Mouse (Mus musculus): ENCODE measurements at regions not wholly inside any gene's neighbourhood (a gene's known extent, or its start where the extent isn't known, plus 50 kb on each side); places are given as distances from the start of the nearest gene placed in this dataset.

DNA sequence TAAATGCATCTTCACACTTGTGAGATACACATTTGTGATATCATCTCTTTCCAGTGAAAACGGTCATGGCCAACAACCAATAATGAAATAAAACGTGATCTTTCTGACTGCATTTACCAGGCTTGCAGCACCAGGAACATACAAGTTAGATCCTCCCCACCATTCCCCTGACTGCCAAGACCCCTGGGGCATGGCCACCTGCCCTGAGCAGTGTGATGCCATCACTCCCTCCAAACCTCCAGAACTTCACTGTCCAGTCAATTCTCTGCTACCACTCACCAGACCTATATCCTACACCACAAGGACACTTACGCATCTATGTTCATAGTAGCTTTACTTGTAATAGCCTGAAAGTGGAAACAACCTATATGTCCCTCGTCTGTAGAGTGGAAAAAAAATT is 785.3 kb upstream of the Cited2 start:
- H3K36me3 ChIP-seq, result no peaks in the 10 kb centered on the region
- ATAC-seq (ENCODE audit: extremely low read depth, insufficient number of reproducible peaks, low FRiP score, low TSS enrichment), result no peak
- no peak overlapping the region for H3K4me3 ChIP-seq
- 0 out of 2 replicates have a peak, but pooled peaks cover 4% of the 10 kb centered on the region for H3K9me3 ChIP-seq
- H3K27me3 ChIP-seq (replicated peaks), result no peaks in the 10 kb centered on the region
- WGBS, result 79% methylated on average over 4 of the region's 4 CpGs
- H3K27ac ChIP-seq (replicated peaks), result no peak overlapping the region
- H3K4me2 ChIP-seq, result no peak overlapping the region
- H3K9ac ChIP-seq, result no peak overlapping the region
- H3K4me1 ChIP-seq, result no peaks in the 10 kb centered on the region

DNA sequence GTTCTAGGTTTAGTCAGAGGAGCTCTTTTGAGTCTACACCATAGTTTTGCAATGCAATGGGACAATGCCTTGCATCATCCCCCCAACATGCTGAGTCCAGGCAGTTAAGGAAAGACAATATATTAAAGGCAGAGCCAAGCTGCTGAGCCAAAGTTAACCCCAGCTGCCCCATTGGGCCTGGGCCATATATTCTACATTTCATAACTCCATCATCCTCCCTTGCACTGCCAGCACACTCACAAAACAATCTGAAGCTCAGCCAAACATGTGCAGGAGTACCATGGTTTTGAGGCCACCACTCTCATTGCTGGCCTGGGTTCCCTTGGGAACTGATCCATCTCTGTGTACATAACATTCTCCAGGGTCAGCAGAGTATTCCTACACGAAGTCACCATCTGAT is 771.4 kb upstream of the Cited2 start:
- H3K9me3 ChIP-seq, result no peaks in the 10 kb centered on the region
- H3K36me3 ChIP-seq, result no peaks in the 10 kb centered on the region
- H3K9ac ChIP-seq, result no peak overlapping the region
- H3K4me1 ChIP-seq, result no peaks in the 10 kb centered on the region
- no peak overlapping the region for H3K4me2 ChIP-seq
- 30% methylated on average over 1 of the region's 1 CpGs for WGBS
- no peak for ATAC-seq (ENCODE audit: extremely low read depth, insufficient number of reproducible peaks, low FRiP score, low TSS enrichment)
- H3K27ac ChIP-seq (replicated peaks), result no peak overlapping the region
- H3K27me3 ChIP-seq (replicated peaks), result no peaks in the 10 kb centered on the region
- H3K4me3 ChIP-seq, result no peak overlapping the region

DNA sequence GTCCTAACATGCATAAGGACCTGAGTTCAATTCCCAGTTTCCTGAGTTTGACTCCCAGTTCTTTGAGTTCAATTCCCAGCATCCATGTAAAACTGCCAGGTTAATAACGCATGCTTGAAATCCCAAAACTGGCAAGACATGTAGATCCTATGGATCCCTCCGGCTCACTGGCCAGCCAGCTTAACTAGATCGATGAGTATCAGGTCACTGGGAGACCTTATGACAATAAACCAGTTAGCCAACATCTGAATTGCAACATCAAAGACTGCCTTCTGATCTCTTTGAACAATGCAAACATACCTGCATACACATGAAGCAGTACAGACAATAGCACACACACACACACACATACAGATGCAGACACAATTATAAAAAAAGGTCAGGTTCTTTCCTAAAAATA is 762.0 kb upstream of the Cited2 start:
- Histone ChIP-seq H3K36me3 (no peaks in the 10 kb centered on the region), H3K9ac (no peak overlapping the region), H3K4me3 (no peak overlapping the region), H3K27me3 (replicated peaks) (no peaks in the 10 kb centered on the region), H3K4me1 (0 out of 2 replicates have a peak, but pooled peaks cover 2% of the 10 kb centered on the region), H3K4me2 (no peak overlapping the region), H3K9me3 (no peaks in the 10 kb centered on the region), H3K27ac (replicated peaks) (no peak overlapping the region)
- WGBS, result 89% methylated on average over 3 of the region's 3 CpGs
- ATAC-seq (ENCODE audit: extremely low read depth, insufficient number of reproducible peaks, low FRiP score, low TSS enrichment), result no peak

DNA sequence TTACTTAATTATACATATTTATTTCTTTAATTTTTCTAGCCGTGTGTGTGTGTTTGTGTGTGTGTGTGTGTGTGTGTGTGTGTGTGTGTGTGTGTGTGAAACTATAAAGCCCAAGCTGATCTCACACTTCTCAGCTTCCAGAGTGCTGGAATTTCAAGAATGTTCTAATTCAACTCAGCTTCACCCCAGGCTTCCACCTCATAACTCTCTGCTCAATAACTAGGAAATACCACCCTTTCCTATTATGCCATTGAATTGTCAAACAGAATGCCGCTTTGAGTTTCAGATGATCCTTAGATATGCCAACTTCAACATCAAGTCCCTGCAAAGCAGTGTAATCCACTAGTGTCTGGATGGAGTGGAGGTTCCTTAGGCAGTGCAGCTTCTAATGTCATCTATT is 760.6 kb upstream of the Cited2 start:
- no peak for ATAC-seq (ENCODE audit: extremely low read depth, insufficient number of reproducible peaks, low FRiP score, low TSS enrichment)
- H3K36me3 ChIP-seq, result no peaks in the 10 kb centered on the region
- 0 out of 2 replicates have a peak, but pooled peaks cover 2% of the 10 kb centered on the region for H3K4me1 ChIP-seq
- no peaks in the 10 kb centered on the region for H3K9me3 ChIP-seq
- H3K4me2 ChIP-seq, result no peak overlapping the region
- H3K27me3 ChIP-seq (replicated peaks), result no peaks in the 10 kb centered on the region
- no peak overlapping the region for H3K4me3 ChIP-seq
- no peak overlapping the region for H3K27ac ChIP-seq (replicated peaks)
- no peak overlapping the region for H3K9ac ChIP-seq
- WGBS, result 48% methylated on average over 2 of the region's 2 CpGs

DNA sequence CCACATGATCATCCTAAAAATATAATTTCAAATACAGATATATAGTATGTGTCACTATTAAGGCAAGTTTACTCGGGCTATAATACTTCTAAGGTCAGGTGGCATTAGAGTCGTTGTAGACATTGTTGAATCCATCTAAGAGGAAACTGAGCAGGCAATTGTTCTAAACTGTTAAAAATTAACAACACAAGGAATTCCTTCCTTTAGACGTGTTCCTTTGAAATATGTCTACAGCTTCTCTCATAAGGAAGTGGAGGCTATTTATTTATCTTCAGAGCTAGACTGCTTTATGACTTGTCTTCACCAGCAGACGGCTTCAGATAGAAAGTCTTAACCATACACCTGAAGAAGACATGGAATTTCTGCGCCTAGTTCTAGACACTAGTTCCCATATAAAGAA is 744.2 kb upstream of the Cited2 start:
- Histone ChIP-seq H3K27ac (replicated peaks) (no peak overlapping the region), H3K4me3 (no peak overlapping the region), H3K9me3 (peaks cover 1% of the 10 kb centered on the region; the same call in 1 of the 2 replicates), H3K4me2 (no peak overlapping the region), H3K4me1 (no peaks in the 10 kb centered on the region), H3K9ac (no peak overlapping the region), H3K27me3 (replicated peaks) (no peaks in the 10 kb centered on the region), H3K36me3 (no peaks in the 10 kb centered on the region)
- WGBS, result 75% methylated on average over 5 of the region's 5 CpGs
- ATAC-seq (ENCODE audit: extremely low read depth, insufficient number of reproducible peaks, low FRiP score, low TSS enrichment), result no peak

DNA sequence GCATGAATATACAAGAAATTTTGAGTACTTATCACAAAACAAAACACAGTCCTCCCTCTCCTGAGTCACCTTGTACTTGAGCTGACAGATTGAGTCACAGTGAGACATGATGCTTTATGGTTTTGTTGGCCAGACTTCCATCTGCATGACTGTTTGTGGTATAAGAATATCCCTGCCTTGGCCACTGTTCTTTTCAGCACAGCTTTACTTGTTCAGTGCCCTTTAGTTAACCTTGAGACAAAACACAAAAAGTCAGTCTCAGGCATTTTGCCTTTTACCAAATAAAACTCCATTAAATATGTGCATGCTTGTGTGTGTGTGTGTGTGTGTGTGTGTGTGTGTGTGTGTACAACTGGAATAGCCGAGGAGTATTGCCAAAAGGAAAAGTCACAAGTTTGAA is 732.8 kb upstream of the Cited2 start:
- Histone ChIP-seq H3K27ac (replicated peaks) (peak overlapping the region; percentile 46), H3K36me3 (no peaks in the 10 kb centered on the region), H3K27me3 (replicated peaks) (no peaks in the 10 kb centered on the region), H3K4me1 (peaks cover 24% of the 10 kb centered on the region), H3K9ac (no peak overlapping the region), H3K4me2 (no peak overlapping the region), H3K9me3 (no peaks in the 10 kb centered on the region), H3K4me3 (no peak overlapping the region)
- no peak for ATAC-seq (ENCODE audit: extremely low read depth, insufficient number of reproducible peaks, low FRiP score, low TSS enrichment)
- WGBS, result 53% methylated on average over 1 of the region's 1 CpGs

DNA sequence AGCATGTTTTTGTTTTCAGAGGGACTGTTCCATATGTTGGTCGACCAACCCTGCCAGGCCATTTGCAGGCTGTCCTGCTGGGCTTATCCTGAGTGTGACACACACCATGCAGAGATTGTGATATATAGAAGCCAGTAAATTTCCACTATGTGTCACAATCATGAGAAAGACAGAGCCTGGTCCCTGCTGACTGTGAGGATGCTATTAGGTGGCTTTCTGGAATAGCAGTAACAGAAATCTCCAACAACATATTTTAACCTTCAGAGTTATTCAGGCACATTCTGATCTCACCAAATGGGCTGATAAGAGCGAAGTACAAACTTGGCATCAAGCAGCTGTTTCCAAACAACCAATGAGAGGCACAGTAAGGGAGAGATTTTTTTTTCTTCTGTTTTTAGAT is 729.2 kb upstream of the Cited2 start:
- Histone ChIP-seq H3K27ac (replicated peaks) (peak overlapping the region; percentile 75), H3K9ac (no peak overlapping the region), H3K4me1 (peaks cover 24% of the 10 kb centered on the region), H3K4me3 (no peak overlapping the region), H3K27me3 (replicated peaks) (no peaks in the 10 kb centered on the region), H3K9me3 (no peaks in the 10 kb centered on the region), H3K4me2 (no peak overlapping the region), H3K36me3 (no peaks in the 10 kb centered on the region)
- 14% methylated on average over 2 of the region's 2 CpGs for WGBS
- no peak for ATAC-seq (ENCODE audit: extremely low read depth, insufficient number of reproducible peaks, low FRiP score, low TSS enrichment)

DNA sequence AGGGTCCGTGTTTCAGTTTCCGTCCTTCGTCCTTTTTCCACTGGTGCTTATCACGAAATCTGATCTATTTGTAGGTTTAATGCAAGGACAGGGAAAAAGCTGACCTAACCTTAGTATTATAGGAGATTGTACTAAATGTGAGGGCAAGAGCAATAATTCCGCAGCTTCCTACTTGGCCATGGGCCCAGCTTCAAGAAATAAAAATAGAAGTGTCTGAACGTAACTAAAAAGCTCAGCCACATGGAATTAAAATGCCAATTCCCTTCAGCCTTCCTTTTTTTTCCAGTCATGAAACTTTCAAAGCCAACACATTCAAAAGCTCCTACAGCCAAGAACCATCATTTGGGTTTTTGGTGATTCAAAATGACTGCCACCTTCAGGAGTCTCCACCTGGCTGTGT is 728.5 kb upstream of the Cited2 start:
- Histone ChIP-seq H3K27ac (replicated peaks) (peak overlapping the region; percentile 75), H3K9me3 (no peaks in the 10 kb centered on the region), H3K4me3 (no peak overlapping the region), H3K36me3 (no peaks in the 10 kb centered on the region), H3K4me2 (0 out of 2 replicates have a peak overlapping the region, but pooled peaks have one; percentile 18), H3K9ac (no peak overlapping the region), H3K4me1 (peaks cover 24% of the 10 kb centered on the region), H3K27me3 (replicated peaks) (no peaks in the 10 kb centered on the region)
- no peak for ATAC-seq (ENCODE audit: extremely low read depth, insufficient number of reproducible peaks, low FRiP score, low TSS enrichment)
- WGBS, result 45% methylated on average over 6 of the region's 6 CpGs

DNA sequence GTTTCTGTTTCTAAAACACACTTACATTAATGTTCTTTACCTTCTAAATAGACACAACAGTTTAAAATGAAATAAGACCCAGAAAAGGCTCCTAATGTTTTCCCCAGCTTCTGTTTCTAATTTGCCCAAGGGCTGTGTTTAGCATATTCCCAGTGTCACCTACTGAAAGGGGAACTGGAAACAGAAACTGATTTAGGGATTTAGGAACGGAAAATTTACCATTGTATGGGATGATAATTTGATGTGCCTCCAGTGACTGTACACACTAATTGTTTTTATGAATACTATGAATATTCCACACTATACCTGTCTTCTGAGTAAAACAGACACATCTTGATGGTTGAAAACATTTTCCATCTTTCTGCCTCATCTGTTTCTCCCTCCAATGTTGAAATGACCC is 728.0 kb upstream of the Cited2 start:
- Histone ChIP-seq H3K36me3 (no peaks in the 10 kb centered on the region), H3K27me3 (replicated peaks) (no peaks in the 10 kb centered on the region), H3K4me3 (no peak overlapping the region), H3K4me1 (peaks cover 24% of the 10 kb centered on the region), H3K9me3 (no peaks in the 10 kb centered on the region), H3K4me2 (no peak overlapping the region), H3K27ac (replicated peaks) (peak overlapping the region; percentile 75), H3K9ac (no peak overlapping the region)
- 74% methylated on average over 1 of the region's 1 CpGs for WGBS
- ATAC-seq (ENCODE audit: extremely low read depth, insufficient number of reproducible peaks, low FRiP score, low TSS enrichment), result no peak

DNA sequence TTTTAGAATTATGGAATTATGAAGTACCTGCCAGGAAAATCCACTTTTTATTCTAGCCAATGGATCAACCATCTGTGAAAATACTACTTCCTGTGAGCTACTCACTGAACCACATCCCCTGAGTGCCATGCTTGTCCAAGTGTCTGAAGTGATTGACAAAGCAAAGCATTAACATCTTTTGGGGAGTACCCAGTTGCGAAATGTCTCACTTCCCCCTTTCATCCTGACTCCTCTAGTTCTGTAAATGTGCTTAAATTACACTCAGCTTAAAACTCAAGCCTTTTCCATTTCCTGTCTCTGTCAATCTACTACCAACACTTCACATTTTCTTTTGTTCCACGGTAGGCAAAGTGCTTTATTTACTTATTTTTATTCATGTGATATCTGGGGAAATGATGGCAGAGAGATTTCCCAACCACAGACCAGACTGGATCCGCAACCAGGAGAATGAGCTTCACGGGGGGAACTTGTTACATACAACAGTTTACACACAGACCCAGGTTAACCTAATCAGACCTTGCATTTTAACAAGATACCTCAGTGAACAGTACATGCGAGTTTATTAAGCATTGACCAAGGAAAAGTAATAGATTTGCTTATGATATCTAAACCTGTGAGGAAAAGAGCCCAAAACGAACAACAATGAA is 726.1 kb upstream of the Cited2 start:
- 75% methylated on average over 6 of the region's 6 CpGs for WGBS
- no peak overlapping the region for H3K27ac ChIP-seq (replicated peaks)
- no peaks in the 10 kb centered on the region for H3K36me3 ChIP-seq
- H3K4me2 ChIP-seq, result no peak overlapping the region
- ATAC-seq (ENCODE audit: extremely low read depth, insufficient number of reproducible peaks, low FRiP score, low TSS enrichment), result no peak
- H3K9ac ChIP-seq, result no peak overlapping the region
- no peaks in the 10 kb centered on the region for H3K27me3 ChIP-seq (replicated peaks)
- H3K4me1 ChIP-seq, result peaks cover 20% of the 10 kb centered on the region
- H3K4me3 ChIP-seq, result no peak overlapping the region
- no peaks in the 10 kb centered on the region for H3K9me3 ChIP-seq

DNA sequence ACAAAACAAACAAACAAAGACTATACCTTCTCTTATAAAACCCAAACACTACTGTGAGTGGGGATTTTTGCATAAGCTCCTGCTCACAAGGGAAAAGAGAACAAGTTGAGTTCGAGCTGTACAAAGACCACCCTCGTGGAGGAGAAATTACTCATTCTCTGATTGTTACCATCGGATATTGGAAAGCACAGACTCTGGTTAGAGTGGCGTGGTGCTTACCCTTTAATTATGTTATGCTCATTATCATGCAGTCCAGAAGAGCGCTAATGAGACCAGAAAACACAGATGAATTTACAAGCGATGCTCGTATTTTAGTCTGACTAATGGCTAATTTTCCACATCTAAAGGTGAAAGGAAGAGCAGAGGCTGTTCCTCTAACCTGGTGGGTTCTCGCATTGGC is 721.7 kb upstream of the Cited2 start:
- H3K9me3 ChIP-seq, result no peaks in the 10 kb centered on the region
- H3K9ac ChIP-seq, result no peak overlapping the region
- 0 out of 2 replicates have a peak, but pooled peaks cover 4% of the 10 kb centered on the region for H3K4me1 ChIP-seq
- WGBS, result 77% methylated on average over 8 of the region's 8 CpGs
- H3K36me3 ChIP-seq, result no peaks in the 10 kb centered on the region
- no peak overlapping the region for H3K4me2 ChIP-seq
- no peak overlapping the region for H3K27ac ChIP-seq (replicated peaks)
- no peaks in the 10 kb centered on the region for H3K27me3 ChIP-seq (replicated peaks)
- ATAC-seq (ENCODE audit: extremely low read depth, insufficient number of reproducible peaks, low FRiP score, low TSS enrichment), result no peak
- H3K4me3 ChIP-seq, result no peak overlapping the region

DNA sequence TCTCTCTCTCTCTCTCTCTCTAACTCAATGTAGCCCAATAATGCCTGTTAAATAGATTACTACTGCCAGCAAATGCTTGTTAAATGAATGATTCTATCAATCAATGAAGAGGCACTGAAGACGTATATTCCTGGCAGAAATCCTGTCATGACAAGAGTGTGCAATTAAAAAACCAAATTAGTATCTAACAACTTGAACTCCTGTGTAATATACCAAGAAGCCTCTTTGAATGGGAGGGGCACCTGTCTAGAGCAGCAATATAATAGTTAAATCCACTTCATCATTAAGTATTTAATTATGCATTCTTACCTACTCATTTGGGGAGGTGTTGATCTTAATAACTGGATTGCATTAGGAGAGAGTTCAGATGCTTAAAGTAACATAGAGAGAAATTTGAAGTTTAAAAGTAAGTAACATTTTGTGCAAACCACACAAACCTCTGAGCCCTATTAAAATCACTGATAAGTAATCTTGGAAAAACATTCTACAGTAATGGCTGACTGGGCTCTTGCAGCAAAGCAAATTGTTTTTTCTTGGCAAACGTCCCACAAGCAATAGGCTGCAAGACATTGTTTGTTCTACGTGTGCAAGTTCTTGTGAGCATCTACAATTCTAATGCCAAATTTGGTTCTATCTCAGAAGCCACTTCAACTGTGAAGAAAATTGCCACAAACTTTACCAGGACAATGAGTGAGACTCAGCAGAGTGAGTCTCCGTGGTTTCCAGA is 719.7 kb upstream of the Cited2 start:
- no peaks in the 10 kb centered on the region for H3K9me3 ChIP-seq
- no peak overlapping the region for H3K4me2 ChIP-seq
- H3K9ac ChIP-seq, result no peak overlapping the region
- no peaks in the 10 kb centered on the region for H3K36me3 ChIP-seq
- no peaks in the 10 kb centered on the region for H3K27me3 ChIP-seq (replicated peaks)
- H3K27ac ChIP-seq (replicated peaks), result no peak overlapping the region
- 0 out of 2 replicates have a peak, but pooled peaks cover 4% of the 10 kb centered on the region for H3K4me1 ChIP-seq
- ATAC-seq (ENCODE audit: extremely low read depth, insufficient number of reproducible peaks, low FRiP score, low TSS enrichment), result no peak
- 54% methylated on average over 4 of the region's 4 CpGs for WGBS
- H3K4me3 ChIP-seq, result no peak overlapping the region
